Mouse (Mus musculus): ENCODE data around the gene AI661453.

The AI661453 gene

DNA sequence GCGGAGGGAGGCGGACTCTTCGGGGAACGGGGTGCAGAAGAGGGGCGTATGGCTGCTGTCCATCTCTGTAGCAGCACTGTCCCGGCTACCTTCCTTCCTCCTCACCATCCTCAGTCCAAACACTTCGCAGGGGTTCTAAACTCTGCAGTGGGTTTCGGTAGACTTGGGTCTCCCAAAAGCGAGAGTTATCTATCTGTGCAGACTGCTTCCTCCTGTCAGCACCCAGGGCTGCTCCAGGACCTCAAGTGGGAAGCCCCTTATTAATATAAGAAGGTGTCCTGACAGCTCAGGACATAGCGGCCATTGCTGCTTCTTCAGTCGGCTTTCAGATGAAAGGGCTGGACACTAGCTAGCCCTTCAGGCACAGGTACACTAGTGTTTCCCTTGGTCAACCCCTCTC lies 28.6 kb downstream of the AI661453 start:
- CTCF ChIA-PET: no interaction called here

DNA sequence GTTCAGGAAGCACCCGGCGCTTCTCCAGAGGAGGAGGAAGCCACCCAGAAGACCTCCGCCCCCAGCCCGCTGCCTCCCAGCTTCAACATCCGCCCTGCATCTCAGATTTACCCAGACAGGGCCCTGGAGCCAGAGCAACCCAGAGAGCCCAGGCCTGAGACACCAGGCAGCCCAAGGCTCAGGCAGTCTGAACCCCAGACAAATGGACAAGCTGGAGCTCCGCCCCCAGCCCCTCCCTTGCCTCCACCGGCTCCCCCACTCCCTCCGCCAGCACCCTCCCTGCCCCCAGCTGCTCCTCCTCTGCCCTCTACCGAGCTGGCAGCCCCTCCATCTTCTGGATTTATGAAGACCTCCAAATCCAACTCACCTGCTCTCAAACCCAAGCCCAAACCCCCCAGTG lies 29.9 kb downstream of the AI661453 start:
- CTCF ChIA-PET: no interaction called here

DNA sequence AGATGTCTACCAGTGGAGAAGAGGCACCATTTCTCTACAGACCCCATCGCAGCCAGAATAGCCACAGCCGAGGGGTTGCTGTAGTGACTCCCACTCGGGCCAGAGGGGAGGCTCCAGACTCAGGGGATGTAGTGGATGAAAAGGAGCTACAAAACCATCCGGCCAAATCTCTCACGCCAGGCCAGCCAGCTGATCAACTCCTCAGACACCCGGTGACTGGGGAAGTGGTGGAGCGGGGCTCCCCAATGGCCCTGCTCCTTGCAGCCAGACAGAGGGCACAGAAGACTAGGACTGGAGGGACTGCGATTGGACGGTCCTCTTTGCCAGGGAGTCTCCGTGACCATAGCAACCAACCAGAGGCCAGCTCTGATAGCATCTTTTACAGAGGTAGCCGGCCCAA lies 31.2 kb downstream of the AI661453 start:
- CTCF ChIA-PET: interaction anchor here (0.7 kb wide), 1 partner anchor 19 kb away, joined by 3 read pairs; no protein-coding TSS in a partner anchor

DNA sequence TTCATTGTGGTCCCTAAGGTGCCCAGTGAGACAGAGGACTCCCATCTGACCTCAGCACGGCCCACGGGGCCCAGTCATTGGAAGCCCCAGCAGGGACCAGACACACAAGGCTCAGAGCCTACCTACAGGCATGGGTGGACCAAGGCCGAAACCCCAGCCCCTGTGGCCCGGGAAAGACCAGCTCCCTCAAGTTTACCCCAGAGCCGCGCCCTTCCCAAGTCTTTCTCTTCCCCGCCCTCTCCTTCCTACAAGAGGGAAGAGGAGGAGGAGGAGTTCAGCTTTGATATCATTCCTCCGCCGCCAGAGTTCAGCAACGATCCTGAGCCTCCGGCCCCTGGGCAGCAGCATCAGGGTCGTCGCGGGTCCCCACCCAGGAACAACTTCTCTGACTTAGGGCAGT lies 31.6 kb downstream of the AI661453 start:
- CTCF ChIA-PET: no interaction called here

DNA sequence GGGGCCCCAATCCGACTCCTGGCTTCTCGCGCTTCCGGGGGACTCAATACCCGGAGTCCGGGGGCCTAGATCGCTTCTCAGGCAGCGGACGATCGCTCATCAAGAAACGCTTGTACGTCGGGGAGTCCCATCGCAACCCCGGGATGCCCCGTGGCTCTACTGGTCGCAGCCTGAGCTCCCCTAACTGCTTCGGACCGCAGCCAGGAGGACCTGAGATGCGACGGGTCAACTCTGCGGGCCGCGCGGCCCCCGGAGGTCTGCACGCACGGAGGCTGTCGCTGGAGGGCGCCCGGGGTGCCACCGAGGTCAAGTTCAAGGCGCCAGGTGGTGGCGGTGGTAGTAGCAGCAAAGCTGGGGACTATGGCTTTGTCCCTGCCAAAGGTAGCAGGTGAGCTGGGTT lies 32.1 kb downstream of the AI661453 start:
- CTCF ChIA-PET: no interaction called here

DNA sequence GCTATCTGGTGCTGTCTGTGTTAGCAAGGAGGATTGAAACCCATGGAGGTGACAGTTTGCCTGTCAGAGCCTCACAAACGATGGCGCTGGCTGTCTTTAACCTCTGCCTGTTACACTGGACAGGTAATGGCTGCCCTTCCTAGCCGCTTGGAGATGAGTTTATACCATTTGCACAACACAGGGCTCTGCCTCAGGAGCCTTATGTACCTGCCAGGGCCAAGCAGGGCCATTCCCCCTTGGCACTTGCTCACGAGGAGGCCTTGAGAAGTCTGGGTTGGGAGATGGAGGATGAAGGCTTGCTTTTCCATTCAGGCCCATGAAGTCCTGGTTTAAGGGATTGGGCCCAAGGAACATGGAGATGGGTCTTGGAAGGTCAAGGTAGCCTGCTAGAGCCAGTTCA lies 33.2 kb downstream of the AI661453 start:
- CTCF ChIA-PET: interaction anchor here (0.6 kb wide), 1 partner anchor 26 kb away, joined by 3 read pairs; no protein-coding TSS in a partner anchor

DNA sequence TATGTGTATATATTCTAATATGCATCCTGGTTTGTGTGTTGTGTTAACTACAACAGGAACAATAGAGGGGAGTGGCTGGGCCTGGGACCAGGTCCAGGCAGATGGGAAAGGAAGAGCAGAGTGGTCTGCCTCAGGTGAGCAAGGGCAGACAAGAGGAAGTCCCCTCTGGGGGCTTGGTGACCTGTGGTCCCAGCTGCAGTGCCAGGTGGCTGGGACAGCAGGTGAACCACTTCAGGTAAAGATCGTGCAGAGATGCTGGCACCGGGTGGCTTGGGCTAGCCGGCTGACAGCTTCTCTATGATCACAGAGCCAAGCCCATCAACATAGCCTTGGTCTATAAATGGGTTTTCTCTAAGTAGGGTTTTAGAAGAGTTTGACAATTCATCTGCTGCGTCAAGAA lies 33.7 kb downstream of the AI661453 start:
- CTCF ChIA-PET: no interaction called here

DNA sequence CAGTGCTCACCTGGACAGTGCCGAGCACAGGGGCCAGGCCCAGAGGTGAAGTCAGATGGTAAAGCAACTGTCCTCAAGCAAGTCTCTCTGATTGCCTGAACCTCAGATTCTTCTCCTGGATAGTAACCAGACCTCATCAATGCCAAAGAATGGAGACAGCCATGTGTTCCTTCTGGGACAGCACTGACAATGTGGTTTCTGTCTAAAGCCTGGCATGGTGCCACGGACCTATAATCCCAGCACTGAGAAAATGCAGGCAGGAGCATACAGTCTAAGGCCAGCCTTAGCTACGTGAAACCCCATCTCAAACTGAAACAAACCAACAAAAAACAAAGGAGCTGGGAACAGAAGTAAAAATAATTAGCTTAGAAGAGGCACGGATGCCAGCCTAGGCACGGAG lies 34.3 kb downstream of the AI661453 start:
- CTCF ChIA-PET: no interaction called here

DNA sequence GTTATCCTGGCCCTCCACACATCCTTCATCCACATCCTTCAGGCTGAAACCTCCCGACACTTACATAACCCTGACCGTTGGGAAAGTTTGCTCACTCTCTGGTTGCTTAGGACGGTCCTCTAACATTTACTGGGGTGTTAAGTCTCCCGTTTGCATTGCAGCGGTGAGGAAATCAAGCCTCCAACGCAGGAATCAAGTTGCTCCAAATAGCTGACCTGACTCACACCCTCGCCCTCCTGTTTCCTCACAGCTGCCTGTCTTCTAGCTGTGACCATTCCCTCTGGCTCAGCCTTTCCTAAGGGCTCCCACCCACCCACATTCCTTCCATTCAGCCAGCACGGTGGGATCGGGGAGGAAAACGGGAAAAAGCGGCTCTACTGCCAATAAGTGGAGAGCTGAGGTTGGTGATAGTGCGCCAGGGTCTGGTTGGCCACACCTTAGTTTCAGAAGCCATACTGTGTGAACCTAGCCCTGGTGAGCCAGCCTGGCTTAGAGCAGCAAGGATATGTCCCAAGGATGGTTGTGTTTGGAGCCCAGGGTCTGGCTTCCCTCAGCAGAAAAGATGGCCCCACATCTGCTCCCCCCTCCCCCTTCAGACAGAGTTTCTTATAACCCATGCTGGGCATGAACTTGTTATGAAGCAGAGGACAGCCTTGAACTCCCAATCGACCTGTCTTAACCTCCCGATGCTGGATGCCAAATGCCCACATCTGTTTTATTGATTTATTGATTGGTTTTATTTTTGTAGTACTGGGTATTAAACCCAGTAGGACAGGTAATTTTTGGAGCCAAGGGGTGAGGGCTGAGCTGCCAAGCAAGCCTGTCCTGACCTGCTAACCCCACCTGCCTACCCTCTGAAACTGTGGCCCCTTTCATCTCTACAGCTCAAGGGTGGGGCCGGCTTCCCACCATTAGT lies 36.3 kb downstream of the AI661453 start:
- CTCF ChIA-PET: interaction anchor here (1.1 kb wide), 1 partner anchor 209 kb away, joined by 3 read pairs; no protein-coding TSS in a partner anchor

DNA sequence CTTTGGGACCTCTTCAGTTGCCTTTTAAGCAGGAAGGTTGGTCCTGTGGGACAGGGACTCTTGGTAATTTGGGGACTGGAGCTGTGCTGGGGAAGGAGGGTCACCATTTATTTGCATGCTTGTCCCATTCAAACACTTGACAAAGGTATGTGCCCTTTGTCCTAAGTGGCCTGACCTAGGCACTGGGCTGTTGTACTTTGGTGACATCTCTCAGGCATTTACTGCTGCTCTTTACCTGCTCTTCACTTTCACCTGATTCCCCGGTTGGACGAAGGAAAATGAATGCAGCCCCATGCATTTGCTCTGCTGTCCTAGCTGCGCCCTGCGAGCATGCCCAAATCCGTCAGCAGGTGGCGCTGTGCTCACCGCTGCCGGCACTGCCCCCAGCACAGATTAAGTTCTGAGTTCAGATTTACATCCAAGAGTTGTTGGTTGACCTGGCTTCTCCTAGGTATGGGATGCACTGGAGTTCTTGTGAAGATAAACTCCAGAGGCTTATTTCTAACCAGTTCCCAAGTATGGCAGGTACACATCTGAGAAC lies 37.1 kb downstream of the AI661453 start:
- CTCF ChIA-PET: interaction anchor here (0.6 kb wide), 1 partner anchor 12 kb away, joined by 7 read pairs; no protein-coding TSS in a partner anchor

DNA sequence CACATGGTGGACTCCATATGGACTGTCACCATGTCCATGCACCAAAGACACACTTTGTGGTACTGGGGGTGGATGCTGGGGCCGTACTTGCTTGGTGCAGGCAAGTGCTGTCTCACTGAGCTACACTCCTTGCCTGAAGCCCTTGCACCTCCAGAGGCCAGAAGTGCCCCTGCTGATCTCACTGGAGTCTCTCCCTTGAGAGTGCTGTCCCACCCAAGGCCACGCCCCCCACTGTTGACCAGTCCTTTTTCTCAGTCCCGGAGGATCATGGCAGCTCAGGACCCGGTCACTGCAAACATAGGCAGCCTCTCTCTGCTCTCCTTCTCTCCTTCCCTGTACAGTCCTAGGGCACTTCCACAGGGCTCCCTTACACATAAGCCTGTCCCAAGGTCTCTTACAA lies 37.8 kb downstream of the AI661453 start:
- CTCF ChIA-PET: interaction anchor here (0.6 kb wide), 1 partner anchor 11 kb away, joined by 4 read pairs; no protein-coding TSS in a partner anchor

DNA sequence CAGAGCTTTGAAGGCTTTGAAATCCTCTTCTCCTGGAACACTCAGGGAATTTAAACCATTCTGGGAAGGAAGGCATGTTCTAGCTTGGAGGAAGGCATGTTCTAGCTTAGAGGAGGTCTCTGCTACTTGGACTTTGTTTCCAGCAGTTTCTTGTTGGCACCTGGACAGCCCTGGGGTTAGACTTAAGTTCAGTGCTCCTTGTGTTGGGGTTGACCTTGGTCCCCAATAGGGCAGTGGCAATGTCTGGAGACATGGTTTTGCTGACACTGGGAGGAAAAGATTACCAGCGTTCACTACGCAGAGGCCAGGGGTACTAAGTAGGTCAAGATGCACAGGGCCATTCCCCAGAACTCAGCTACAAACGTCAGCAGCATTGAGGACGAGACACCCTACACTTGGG lies 38.8 kb downstream of the AI661453 start:
- CTCF ChIA-PET: interaction anchor here (1.0 kb wide), 1 partner anchor 123 kb away, joined by 6 read pairs; no protein-coding TSS in a partner anchor

DNA sequence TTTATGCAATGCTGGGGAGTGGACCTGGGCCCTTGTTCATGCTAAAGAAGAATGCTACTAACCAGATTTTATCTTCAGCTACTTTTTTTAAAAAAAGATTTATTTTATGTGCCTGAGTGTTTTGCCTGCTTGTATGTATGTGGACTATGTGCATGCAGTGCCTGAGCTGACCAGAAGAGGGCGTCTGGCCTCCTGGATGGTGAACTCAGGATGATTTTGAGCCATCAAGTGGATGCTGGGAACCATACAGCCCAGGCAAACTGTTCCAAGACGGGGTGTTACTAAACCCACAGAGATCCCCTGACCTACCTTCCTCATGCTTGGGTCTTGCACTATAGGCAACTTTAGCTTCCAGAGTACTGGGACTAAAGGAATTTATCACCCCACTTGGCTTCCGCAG lies 39.3 kb downstream of the AI661453 start:
- CTCF ChIA-PET: interaction anchor here (1.0 kb wide), 1 partner anchor 123 kb away, joined by 6 read pairs; no protein-coding TSS in a partner anchor

DNA sequence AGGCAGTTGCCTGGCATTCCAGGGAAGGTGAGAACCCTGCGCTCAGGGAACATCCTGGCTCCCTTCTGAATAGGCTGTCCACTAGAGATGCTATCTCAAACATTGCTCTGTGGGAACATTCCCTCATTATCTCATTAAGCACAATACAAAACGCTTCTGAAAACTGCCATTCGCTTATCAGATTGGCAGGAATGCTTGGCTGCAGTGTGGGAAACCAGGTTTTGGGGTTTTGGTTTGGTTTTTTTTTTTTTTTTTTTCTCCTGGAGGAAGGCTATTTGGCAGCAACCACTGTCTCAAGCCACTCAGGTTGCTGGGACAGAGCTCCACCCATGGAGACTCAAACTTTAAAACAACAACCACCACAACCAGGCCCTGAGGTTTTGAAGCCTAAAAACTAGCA lies 43.5 kb downstream of the AI661453 start:
- CTCF ChIA-PET: no interaction called here

DNA sequence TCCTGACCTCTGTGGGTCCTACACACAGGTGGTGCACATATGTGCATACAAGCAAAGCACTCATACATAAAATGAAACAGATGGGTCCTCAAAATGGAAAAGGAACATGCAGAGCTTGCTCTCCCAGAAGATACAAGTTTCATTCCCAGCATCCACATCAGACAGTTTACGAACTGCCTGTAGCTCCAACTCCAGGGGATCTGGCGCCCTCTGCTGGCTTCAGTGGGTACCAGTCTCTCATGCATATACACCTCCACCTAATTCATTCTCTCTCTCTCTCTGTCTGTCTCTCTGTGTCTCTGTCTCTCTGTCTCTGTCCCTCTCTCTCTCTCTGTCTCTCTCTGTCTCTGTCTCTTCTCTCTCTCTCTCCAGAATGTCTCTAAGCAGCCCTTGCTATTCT lies 46.0 kb downstream of the AI661453 start:
- CTCF ChIA-PET: no interaction called here

DNA sequence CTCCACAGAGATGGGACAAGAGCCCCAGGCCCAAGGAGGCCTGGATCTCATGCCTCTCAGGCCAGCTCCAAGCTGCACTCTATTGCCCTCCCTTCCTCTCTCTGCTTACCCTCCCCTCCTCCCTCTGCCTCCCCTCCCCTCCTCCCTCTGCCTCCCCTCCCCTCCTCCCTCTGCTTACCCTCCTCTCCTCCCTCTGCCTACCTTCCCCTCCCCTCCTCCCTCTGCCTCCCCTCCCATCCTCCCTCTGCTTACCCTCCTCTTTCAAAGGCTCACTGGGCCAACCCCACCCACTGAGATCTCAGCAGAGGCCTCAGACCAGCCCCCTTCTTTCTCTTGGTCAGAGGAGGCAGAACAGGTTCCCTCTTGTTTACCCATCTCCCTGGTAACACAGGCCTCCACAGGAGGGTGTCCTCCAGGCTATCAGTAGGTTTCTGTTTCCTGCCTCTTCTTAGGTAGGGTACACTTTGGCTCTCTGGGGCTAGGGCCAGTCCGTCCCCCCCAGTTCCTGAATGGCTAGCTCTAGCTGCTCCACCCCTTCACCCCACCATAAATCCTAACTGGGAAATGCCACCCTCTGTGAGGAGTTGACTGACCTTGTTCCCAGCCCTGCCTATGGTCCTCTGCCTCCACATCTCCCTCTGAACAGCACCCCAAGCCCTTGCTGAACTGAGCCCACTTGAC lies 48.0 kb downstream of the AI661453 start:
- CTCF ChIA-PET: interaction anchor here (0.7 kb wide), 1 partner anchor 11 kb away, joined by 7 read pairs; no protein-coding TSS in a partner anchor

DNA sequence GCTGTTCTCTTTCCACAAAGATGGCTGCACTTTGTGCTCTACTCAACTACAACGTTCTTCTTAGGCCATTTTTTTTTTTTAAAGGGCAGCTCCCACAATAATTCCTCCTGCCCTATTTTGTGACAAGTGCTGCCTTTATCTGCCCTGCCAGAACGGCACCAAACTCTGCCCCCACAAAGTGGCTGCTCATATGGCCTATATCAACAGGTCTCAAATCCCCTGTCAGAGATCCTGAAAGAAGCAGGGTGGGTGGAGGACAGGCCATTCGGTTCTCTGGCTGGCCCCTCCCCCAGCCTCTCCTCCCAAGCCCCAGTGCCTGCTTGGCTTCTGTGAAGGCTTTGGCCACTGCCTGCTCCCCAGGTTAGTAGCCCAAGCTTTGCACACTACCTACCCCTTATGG lies 48.6 kb downstream of the AI661453 start:
- CTCF ChIA-PET: interaction anchor here (0.7 kb wide), 1 partner anchor 11 kb away, joined by 7 read pairs; no protein-coding TSS in a partner anchor

DNA sequence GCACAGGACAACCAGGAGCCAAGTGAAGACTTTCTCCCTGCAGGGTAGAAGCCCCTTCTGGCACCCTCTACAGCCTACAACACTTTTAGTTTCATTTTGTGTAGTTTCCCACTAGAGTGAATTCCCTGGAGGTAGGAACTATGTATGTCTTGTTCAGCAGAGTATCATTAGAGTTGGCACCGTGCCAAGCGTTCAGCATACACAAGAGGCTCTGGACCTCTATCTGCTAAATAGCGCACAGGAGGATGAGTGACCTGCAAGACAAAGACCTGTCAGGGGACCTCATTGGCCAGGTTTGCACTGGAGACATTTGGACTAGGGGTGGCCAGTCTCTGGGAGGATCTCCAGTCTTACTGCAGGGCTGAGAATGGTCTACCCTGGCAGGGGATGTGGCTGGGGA lies 49.4 kb downstream of the AI661453 start:
- CTCF ChIA-PET: interaction anchor here (0.6 kb wide), 2 partner anchors 11 to 98 kb away, joined by 4 read pairs; no protein-coding TSS in a partner anchor

DNA sequence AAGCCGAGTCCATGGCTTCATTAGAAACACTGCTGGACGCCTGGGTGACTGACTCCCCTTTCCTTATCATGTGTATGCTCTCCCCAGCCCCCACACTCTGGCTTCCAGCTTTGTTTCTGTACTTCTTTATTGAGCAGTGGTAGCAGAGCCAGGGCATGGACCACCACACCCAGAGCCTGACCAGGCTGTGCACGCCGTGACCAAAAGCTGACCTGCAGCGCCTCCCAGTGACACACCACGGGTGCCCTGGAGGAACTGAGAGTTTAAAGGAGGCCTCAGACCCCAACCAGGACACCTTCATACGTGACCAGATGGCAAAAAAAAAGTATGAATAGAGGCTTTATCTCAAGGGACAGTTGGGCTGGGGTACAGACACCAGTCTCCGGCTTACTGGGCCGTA lies 54.4 kb downstream of the AI661453 start:
- CTCF ChIA-PET: no interaction called here

DNA sequence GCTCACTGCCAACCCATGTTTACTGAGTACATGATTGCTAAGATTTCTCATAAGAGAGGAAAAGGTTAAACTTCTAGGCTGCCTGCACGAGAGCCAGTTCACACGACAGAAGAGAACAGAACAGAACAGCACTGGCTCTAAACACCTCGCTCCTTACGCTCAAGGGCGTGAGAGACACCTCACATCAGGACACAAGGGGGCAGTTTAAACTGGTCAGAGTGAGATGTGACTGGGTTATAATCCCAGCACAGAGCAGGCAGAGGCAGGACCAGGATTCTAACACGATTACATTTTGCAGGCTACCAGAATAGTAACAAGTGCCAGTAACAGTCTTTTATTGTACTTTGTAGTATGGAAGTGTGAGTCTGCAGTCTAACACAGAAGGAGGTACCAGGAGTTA lies 56.3 kb downstream of the AI661453 start:
- CTCF ChIA-PET: no interaction called here

DNA sequence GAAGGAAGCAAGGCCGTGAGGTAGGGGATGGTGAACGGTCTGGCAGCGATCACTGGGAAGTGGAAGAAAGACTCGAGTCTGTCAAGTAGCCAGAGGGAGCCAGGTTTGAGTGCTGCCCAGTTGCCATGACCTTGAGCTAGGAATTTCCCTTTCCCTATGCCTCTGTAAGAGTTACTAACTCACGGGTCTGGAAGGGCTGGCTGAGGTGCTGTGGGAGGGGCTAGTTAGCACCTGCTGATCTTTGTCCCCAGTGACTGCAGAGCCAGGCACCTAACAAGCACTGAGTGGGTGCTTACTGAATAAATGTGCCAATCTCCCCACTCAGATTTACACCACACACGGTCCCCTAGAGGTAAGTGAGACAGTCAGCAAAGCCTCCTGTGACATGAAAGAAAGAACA lies 57.2 kb downstream of the AI661453 start:
- CTCF ChIA-PET: no interaction called here

DNA sequence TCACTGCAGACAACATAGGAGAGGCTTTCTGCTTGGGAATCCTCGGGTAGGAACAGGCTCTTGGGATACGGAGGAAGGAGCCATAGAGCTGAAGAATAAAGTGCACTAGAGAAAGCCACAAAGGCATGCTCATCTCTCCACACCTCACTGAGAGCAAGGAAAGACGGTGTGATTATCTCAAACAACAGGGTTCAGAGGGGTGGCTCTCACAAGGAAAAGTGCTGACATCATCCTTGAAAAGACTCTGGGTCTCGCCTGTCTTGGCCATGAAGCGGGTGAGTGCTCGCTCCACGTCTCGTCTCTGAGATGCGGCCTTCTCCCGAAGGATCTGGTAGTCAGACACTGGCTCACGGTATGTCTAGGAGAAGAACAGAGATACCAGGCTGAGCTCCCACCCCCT lies 57.7 kb downstream of the AI661453 start:
- CTCF ChIA-PET: interaction anchor here (0.6 kb wide), 1 partner anchor 12 kb away, joined by 7 read pairs; no protein-coding TSS in a partner anchor
